Mouse (Mus musculus) thymus, adult 2 months (tissue): ENCODE measurements at regions not wholly inside any gene's neighbourhood (a gene's known extent, or its start where the extent isn't known, plus 50 kb on each side); places are given as distances from the start of the nearest gene placed in this dataset.

Source experiments
- CTCF ChIP-seq: fragments of 200-500 bp; IDR thresholded peaks from 2 replicates; pipeline ENCODE4 v1.5.1; 2012; ENCODE audit warnings: mild to moderate bottlenecking, control low read depth, low read length, moderate library complexity, borderline replicate concordance; ENCODE audit not compliant: control insufficient read depth, poor library complexity, insufficient read depth; ENCODE audit errors: extremely low read depth
- POLR2A ChIP-seq: fragments of 200-500 bp; IDR thresholded peaks from 2 replicates; pipeline ENCODE4 v1.6.1; 2012; ENCODE audit warnings: mild to moderate bottlenecking, low read length, control low read depth, moderate library complexity; ENCODE audit not compliant: control insufficient read depth, poor library complexity, insufficient read depth; ENCODE audit errors: extremely low read depth

- peak; percentile 98 for TF ChIP-seq CTCF
- TF ChIP-seq POLR2A, result no peak
Measured at GRCm38 (mm10) chr13:100892204-100892603, 59.0 kb upstream of the Slc30a5 start.
